Mouse (Mus musculus) embryonic facial prominence, embryonic 13.5 days (tissue): ENCODE results near the gene Rtn4r. TPM values are rescaled to one million over a fixed set of nuclear protein-coding genes. Genes with fewer than 3 reads are reported as not detected.

Experiments
- ATAC-seq: fragments of 200-750 bp; cut with Nextera tagmentation; 2 replicates; pipeline ENCODE4 v1.8.0; 2017; ENCODE audit warnings: low read depth; ENCODE audit not compliant: insufficient number of reproducible peaks, insufficient read depth, low FRiP score, low TSS enrichment
- H3K27ac ChIP-seq: fragments of 300-500 bp; sonication (generic); 2 replicates; pipeline ENCODE4 v1.5.1; 2015; ENCODE audit warnings: moderate library complexity, mild to moderate bottlenecking, inconsistent platforms
- H3K27me3 ChIP-seq: fragments of 300-500 bp; sonication (generic); 2 replicates; pipeline ENCODE4 v1.6.1; 2015; ENCODE audit warnings: mild to moderate bottlenecking, inconsistent platforms
- H3K36me3 ChIP-seq: fragments of 300-500 bp; sonication (generic); 2 replicates; pipeline ENCODE4 v1.6.1; 2015; ENCODE audit warnings: mild to moderate bottlenecking, inconsistent platforms
- H3K4me1 ChIP-seq: fragments of 300-500 bp; sonication (generic); 2 replicates; pipeline ENCODE4 v1.6.1; 2015; ENCODE audit warnings: inconsistent platforms
- H3K4me2 ChIP-seq: fragments of 300-500 bp; sonication (generic); 2 replicates; pipeline ENCODE4 v1.6.1; 2015; ENCODE audit warnings: moderate library complexity, mild to moderate bottlenecking, inconsistent platforms
- H3K4me3 ChIP-seq: fragments of 300-500 bp; sonication (generic); 2 replicates; pipeline ENCODE4 v1.5.1; 2015; ENCODE audit warnings: mild to moderate bottlenecking, inconsistent platforms
- H3K9ac ChIP-seq: fragments of 300-500 bp; sonication (generic); 2 replicates; pipeline ENCODE4 v1.6.1; 2015; ENCODE audit warnings: mild to moderate bottlenecking, inconsistent platforms
- H3K9me3 ChIP-seq: fragments of 300-500 bp; sonication (generic); 2 replicates; pipeline ENCODE4 v1.6.1; 2016; ENCODE audit warnings: inconsistent platforms
- WGBS: fragments of 180-500 bp; shearing (Covaris S2); methylation state at CpG from one replicate; pipeline ENCODE4 v1.1.7; 2015; ENCODE audit warnings: mixed read lengths; 5-methylcytosine and 5-hydroxymethylcytosine counted together
- polyA plus RNA-seq: library from polyadenylated mRNA; unstranded; fragments of >200 nt; fragmentation: Nextera tagmentation; extraction: Ambion mirVana; gene quantifications from 2 replicates; pipeline ENCODE4 v1.2.1, GENCODE M21; 2015

The Rtn4r gene
- polyA plus RNA-seq, 1 experiment from 2014 or later = 5.6 TPM

DNA sequence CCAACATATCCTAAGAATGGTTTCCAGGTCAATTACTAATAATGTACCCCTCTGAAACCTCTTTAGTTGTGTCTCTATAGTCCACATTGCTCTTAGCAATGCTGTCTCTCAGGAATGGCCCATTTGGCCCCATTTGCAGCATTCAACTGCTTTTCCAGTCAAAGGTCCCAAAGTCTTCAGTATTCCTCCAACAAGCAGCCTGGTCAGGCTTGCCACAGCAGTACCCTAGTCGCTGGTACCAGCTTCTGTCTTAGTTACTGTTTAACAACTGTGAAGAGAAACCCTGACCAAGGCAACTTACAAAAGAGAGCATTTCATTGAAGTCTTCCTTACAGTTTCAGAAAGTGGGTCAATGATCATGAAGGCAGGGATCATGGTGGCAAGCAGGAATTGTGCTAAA is 24.1 kb upstream of the Rtn4r start:
- H3K9ac ChIP-seq = no peak overlapping the region
- no peak overlapping the region for H3K27ac ChIP-seq
- 0 out of 2 replicates have a peak, but pooled peaks cover 4% of the 10 kb centered on the region for H3K4me1 ChIP-seq

GRCm38 (mm10) chr16:18103808-18104207 is 23.6 kb upstream of the Rtn4r start:
- Histone ChIP-seq H3K36me3 (no peaks in the 10 kb centered on the region), H3K9me3 (no peaks in the 10 kb centered on the region), H3K27ac (no peak overlapping the region), H3K4me3 (no peak overlapping the region), H3K27me3 (no peaks in the 10 kb centered on the region), H3K9ac (no peak overlapping the region), H3K4me2 (no peak overlapping the region), H3K4me1 (0 out of 2 replicates have a peak, but pooled peaks cover 4% of the 10 kb centered on the region)
- ATAC-seq = no peak
- WGBS = 25% methylated on average over 6 of the region's 6 CpGs

More for the DNA sequence above, 24.1 kb upstream of the Rtn4r start:
- ATAC-seq = no peak
- no peaks in the 10 kb centered on the region for H3K9me3 ChIP-seq
- H3K36me3 ChIP-seq = no peaks in the 10 kb centered on the region
- H3K4me3 ChIP-seq = no peak overlapping the region
- H3K27me3 ChIP-seq = no peaks in the 10 kb centered on the region
- H3K4me2 ChIP-seq = no peak overlapping the region
- WGBS = 84% methylated on average over 1 of the region's 1 CpGs

- H3K9me3 ChIP-seq = 0 out of 2 replicates have a peak, but pooled peaks cover 3% of the 10 kb centered on the region
- no peak for ATAC-seq
- no peak overlapping the region for H3K4me3 ChIP-seq
- H3K4me1 ChIP-seq = 0 out of 2 replicates have a peak, but pooled peaks cover 10% of the 10 kb centered on the region
- 55% methylated on average over 5 of the region's 5 CpGs for WGBS
- no peaks in the 10 kb centered on the region for H3K36me3 ChIP-seq
- H3K27ac ChIP-seq = no peak overlapping the region
- H3K9ac ChIP-seq = no peak overlapping the region
- H3K27me3 ChIP-seq = no peaks in the 10 kb centered on the region
- no peak overlapping the region for H3K4me2 ChIP-seq
Measured at GRCm38 (mm10) chr16:18108221-18108966, 19.0 kb upstream of the Rtn4r start.

DNA sequence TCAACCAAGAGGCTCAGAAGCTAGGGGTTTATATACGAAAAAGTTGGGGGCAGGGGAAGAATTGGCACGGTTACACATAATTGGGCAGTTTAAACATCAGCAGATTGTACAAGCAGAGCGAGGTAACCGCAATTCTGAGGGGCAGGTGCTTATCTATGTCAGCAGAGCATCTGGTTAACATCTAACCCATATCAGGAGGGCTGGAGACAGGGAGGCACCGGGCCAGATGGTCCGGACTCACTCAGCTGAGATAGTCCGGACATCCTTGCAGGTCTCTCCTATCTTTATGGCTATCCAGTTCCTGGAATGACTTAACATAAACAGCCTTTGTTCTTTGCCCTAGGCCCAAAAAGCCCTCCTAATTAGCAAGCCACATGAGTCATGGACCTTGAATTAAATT is 16.4 kb upstream of the Rtn4r start:
- ATAC-seq = no peak
- H3K36me3 ChIP-seq = no peaks in the 10 kb centered on the region
- H3K4me2 ChIP-seq = no peak overlapping the region
- H3K27me3 ChIP-seq = no peaks in the 10 kb centered on the region
- 0 out of 2 replicates have a peak, but pooled peaks cover 3% of the 10 kb centered on the region for H3K9me3 ChIP-seq
- H3K4me1 ChIP-seq = 0 out of 2 replicates have a peak, but pooled peaks cover 5% of the 10 kb centered on the region
- H3K4me3 ChIP-seq = no peak overlapping the region
- no peak overlapping the region for H3K9ac ChIP-seq
- 81% methylated on average over 7 of the region's 7 CpGs for WGBS
- H3K27ac ChIP-seq = no peak overlapping the region

GRCm38 (mm10) chr16:18116467-18116866 is 11.0 kb upstream of the Rtn4r start:
- Histone ChIP-seq H3K4me1 (0 out of 2 replicates have a peak, but pooled peaks cover 5% of the 10 kb centered on the region), H3K9me3 (no peaks in the 10 kb centered on the region), H3K4me3 (no peak overlapping the region), H3K4me2 (no peak overlapping the region), H3K36me3 (no peaks in the 10 kb centered on the region), H3K9ac (no peak overlapping the region), H3K27ac (no peak overlapping the region), H3K27me3 (no peaks in the 10 kb centered on the region)
- peak; percentile 28; the same call in 1 of the 2 replicates for ATAC-seq
- WGBS = 69% methylated on average over 4 of the region's 4 CpGs

DNA sequence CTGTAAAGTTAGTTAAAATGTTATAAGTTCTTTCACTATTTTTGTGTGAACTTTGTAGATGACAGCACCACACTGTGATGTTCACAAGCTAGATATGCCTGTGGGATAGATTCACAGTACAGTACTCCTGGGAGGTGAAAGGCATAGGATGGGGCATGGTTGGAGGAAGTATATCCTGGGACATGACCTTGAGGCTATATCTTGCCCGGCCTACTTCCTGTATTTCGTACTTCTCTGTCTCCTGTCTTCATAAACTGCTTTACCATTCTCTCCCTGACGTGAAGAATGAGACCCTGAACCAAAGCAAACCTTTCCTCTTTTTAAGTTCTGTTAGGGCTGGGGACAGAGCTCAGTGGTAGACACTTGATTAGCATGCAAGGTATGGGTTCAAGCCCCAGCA is 9.2 kb upstream of the Rtn4r start:
- H3K9ac ChIP-seq = no peak overlapping the region
- H3K27ac ChIP-seq = no peak overlapping the region
- no peak overlapping the region for H3K4me3 ChIP-seq
- H3K27me3 ChIP-seq = peaks cover 7% of the 10 kb centered on the region; the same call in 1 of the 2 replicates
- no peaks in the 10 kb centered on the region for H3K36me3 ChIP-seq
- no peaks in the 10 kb centered on the region for H3K4me1 ChIP-seq
- no peak overlapping the region for H3K4me2 ChIP-seq
- H3K9me3 ChIP-seq = no peaks in the 10 kb centered on the region
- WGBS = 78% methylated on average over 3 of the region's 3 CpGs
- ATAC-seq = no peak

- Histone ChIP-seq H3K4me2 (no peak overlapping the region), H3K9me3 (no peaks in the 10 kb centered on the region), H3K4me1 (no peaks in the 10 kb centered on the region), H3K36me3 (no peaks in the 10 kb centered on the region), H3K9ac (no peak overlapping the region), H3K4me3 (no peak overlapping the region), H3K27me3 (peaks cover 11% of the 10 kb centered on the region; the same call in 1 of the 2 replicates), H3K27ac (no peak overlapping the region)
- no peak for ATAC-seq
- 22% methylated on average over 8 of the region's 8 CpGs for WGBS
Measured at GRCm38 (mm10) chr16:18119031-18119730, 8.3 kb upstream of the Rtn4r start.

DNA sequence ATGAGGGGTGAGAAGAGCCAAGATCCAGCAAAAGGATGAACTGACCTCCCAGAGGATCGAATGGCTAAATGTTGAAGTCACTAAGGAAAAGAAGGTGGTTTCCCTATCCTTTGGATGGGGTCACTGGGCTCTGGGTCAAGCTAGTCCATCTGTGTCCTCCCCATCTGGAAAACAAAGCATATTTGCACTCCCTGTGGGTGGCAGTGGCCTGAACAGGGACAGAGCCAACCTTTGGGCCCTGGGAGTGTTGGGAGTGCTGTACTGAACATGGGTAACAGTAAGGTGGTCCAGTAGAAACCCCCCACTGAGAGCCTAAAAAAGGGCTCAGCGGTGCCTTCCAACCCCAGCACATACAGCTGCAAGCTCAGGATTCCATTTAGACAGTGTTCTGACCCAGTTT is 4.7 kb upstream of the Rtn4r start:
- 59% methylated on average over 2 of the region's 2 CpGs for WGBS
- no peak for ATAC-seq

DNA sequence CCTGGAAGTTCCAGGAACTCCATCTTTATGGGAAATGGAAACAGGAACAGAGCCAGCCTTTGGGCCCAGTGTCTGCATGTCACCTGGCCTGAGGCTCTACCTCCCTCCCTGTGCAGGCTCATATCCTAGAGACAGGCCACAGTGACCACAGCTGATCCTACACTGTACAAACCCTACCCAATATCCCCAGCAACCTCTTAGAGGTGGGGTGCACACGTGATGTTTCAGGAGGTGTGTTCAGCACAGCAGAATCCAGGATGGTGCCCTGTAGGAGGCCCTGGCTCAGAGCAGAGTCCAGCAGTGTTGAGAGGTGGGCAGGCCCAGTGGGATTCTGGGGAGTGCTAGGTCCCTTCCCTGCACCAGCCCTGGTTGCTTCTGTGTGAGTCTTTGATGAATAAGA is 4.0 kb upstream of the Rtn4r start:
- Histone ChIP-seq H3K27ac (no peak overlapping the region), H3K4me3 (no peak overlapping the region), H3K4me2 (no peak overlapping the region), H3K4me1 (peaks cover 10% of the 10 kb centered on the region), H3K9ac (no peak overlapping the region), H3K27me3 (peaks cover 50% of the 10 kb centered on the region), H3K36me3 (no peaks in the 10 kb centered on the region), H3K9me3 (no peaks in the 10 kb centered on the region)
- WGBS = 64% methylated on average over 1 of the region's 1 CpGs
- ATAC-seq = no peak

More for the DNA sequence above, 4.7 kb upstream of the Rtn4r start:
- Histone ChIP-seq H3K27me3 (peaks cover 42% of the 10 kb centered on the region), H3K9ac (no peak overlapping the region), H3K9me3 (no peaks in the 10 kb centered on the region), H3K4me2 (no peak overlapping the region), H3K4me1 (peaks cover 3% of the 10 kb centered on the region; the same call in 1 of the 2 replicates), H3K36me3 (no peaks in the 10 kb centered on the region), H3K27ac (no peak overlapping the region), H3K4me3 (no peak overlapping the region)

DNA sequence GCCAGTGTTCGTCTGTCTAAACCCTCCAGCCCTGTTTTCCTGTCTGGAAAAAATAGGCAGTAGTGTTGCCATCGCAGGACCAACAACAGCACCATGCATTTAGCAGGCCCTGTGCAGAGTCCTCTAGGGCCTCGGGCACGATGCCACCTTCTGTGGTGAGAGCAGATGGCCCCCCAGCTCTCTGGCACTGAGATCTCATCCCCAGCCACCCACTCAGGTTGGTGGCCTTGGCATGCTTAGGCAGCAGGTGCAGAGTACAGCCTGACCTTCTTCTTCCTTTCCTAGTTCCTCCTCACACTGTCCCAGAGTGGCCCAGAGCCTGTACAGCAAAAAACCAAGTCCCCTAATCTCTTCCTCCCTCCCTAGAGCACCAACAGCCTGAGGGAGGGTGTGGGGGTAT is 3.4 kb upstream of the Rtn4r start:
- no peak overlapping the region for H3K4me2 ChIP-seq
- 79% methylated on average over 4 of the region's 4 CpGs for WGBS
- ATAC-seq = no peak
- H3K27ac ChIP-seq = no peak overlapping the region
- H3K27me3 ChIP-seq = peaks cover 55% of the 10 kb centered on the region
- no peaks in the 10 kb centered on the region for H3K36me3 ChIP-seq
- no peak overlapping the region for H3K4me3 ChIP-seq
- no peaks in the 10 kb centered on the region for H3K9me3 ChIP-seq
- no peak overlapping the region for H3K9ac ChIP-seq
- peaks cover 12% of the 10 kb centered on the region for H3K4me1 ChIP-seq

- H3K4me1 ChIP-seq = peaks cover 17% of the 10 kb centered on the region
- H3K9ac ChIP-seq = 0 out of 2 replicates have a peak overlapping the region, but pooled peaks have one; percentile 16
- H3K4me2 ChIP-seq = no peak overlapping the region
- H3K9me3 ChIP-seq = no peaks in the 10 kb centered on the region
- no peak overlapping the region for H3K27ac ChIP-seq
- 44% methylated on average over 5 of the region's 5 CpGs for WGBS
- ATAC-seq = no peak
- no peak overlapping the region for H3K4me3 ChIP-seq
- peaks cover 61% of the 10 kb centered on the region for H3K27me3 ChIP-seq
- H3K36me3 ChIP-seq = no peaks in the 10 kb centered on the region
Measured at GRCm38 (mm10) chr16:18124626-18125025, 2.8 kb upstream of the Rtn4r start.

DNA sequence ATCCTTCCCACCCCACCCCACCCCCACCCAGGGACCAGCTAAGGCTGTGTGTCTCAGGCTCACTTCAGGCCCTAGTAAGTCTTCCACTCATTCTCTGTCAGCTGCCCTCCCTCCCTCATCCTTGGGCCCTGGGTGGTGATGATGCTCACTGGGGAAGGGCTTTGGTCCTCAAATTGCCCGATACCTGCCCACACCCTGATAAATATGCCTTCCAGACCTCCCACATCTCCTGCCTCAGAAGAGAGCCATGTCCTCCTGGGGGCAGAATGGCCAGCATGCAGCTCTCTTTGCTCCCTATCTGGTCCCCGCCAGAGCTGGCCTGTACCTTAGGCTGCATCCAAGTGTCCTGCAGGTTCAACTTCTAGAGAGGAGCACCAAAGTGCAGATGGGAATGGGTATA is 2.3 kb upstream of the Rtn4r start:
- Histone ChIP-seq H3K9ac (no peak overlapping the region), H3K4me2 (no peak overlapping the region), H3K36me3 (no peaks in the 10 kb centered on the region), H3K27ac (no peak overlapping the region), H3K4me1 (peaks cover 20% of the 10 kb centered on the region), H3K9me3 (no peaks in the 10 kb centered on the region), H3K27me3 (peaks cover 61% of the 10 kb centered on the region), H3K4me3 (no peak overlapping the region)
- WGBS = 80% methylated on average over 2 of the region's 2 CpGs
- no peak for ATAC-seq
